Mouse (Mus musculus): Measurements from ENCODE around the gene Cox5a.

Gene Cox5a

GRCm38 (mm10) chr9:57526435-57526834, 5.4 kb downstream of the Cox5a start:
- no peak for DNase-seq

DNA sequence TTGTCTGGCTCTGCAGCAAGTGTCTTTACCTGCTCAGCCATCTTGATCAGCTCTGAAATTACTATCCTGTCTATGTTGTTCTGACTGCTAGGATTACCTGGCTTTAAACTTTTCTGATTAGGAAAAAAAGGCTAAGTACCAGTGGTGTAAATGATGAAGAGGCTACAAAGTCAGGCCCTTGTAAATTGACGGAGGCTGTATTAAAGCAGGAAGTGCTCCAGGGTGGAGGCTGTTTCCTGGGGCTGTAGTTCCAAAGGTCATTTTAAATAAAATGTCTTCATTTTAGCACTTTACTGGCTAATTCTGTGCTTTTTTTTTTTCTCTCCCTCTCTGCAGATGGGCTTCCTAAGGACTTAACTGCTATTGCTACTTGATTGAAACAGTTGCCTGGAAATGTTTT, 10.9 kb downstream of the Cox5a start:
- no peak for DNase-seq

GRCm38 (mm10) chr9:57536362-57536761, 15.3 kb downstream of the Cox5a start:
- no peak for DNase-seq

DNA sequence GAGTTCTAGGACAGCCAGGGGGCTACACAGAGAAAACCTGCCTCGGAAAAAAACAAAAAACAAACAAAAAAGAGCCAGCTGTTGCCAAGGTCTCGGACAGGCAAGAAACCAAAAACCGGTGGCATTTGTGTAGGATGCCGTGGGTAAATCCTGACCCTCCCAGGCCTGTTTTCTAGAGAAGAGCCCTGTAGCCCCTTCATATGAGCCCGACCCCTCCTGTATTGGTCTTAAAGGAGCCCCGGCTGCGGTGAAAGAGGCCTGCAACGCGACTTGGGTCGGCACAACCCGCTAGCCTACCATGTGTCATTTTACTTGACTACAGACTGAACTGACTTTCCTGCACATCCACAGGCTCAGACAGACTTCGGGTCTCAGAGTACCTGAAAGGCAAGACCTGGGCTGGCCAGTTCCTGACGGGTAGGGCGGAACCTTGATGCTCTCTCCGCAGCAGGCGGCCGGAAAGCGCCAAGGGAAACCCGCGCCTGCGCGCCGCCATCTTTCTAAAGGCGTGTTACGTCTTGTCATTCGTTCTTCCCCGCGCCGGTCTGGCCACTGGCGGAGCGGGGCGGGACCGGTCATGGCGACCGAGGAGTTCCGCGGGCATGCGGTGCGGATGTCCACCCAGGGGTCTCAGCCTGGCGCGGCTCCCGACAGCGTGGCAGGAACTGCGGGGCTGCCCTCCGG, 16.1 kb downstream of the Cox5a start, which contains the start of gene Fam219b:
Gene Fam219b (plus strand): TSS at position 485 of the 684 bp plus-strand sequence.
- DNase-seq = peak; percentile 94

DNA sequence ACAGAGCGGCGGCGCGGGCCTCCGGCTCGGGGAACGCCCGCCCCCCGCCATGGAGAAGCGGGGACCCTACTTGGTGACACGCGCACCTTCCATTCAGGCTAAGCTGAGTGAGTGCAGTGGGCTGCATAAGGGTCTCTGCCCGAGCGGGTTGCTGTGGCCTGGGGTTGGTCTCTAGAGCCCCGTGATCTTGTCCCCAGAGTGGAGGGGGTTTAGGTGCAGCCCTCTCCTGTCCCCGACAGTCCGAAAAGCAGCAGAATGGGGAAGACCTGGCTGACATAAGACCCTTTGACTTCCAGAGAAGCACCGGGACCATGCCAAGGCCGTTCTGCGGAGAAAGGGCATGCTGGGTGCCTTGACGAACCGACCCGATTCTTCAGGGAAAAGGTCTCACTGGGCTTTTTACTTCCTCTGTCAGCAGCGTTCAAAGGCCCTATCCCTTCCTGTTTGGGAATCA, 16.7 kb downstream of the Cox5a start:
- DNase-seq = peak; percentile 48

GRCm38 (mm10) chr9:57539550-57539949, 18.5 kb downstream of the Cox5a start:
- DNase-seq = no peak

DNA sequence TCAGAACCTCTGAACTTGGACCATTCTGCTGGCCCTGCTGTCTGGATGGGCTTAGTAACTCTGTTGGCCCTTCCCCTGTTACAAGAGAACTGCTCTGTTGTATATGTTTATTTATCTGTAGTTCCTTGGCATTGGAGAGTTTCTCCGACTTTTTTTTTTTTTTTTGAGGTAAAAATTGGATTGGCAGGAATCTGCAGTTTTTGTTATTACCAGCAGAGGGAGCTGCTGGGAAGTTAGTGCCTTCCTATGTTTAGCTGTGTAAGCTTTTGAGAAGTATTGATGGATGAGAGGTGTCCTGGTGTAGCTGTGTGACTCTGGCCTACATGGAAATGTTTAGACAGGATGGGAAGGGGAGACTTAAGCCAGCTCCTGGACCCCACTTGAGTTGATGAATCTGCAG, 20.2 kb downstream of the Cox5a start:
- DNase-seq = peak; percentile 68

GRCm38 (mm10) chr9:57543951-57544350, 22.9 kb downstream of the Cox5a start:
- DNase-seq = no peak

- peak; percentile 50 for DNase-seq
These were observed 26.2 kb downstream of the Cox5a start for GRCm38 (mm10) chr9:57547287-57547686.

- no peak for DNase-seq
These were observed 26.8 kb downstream of the Cox5a start for GRCm38 (mm10) chr9:57547869-57548268.

DNA sequence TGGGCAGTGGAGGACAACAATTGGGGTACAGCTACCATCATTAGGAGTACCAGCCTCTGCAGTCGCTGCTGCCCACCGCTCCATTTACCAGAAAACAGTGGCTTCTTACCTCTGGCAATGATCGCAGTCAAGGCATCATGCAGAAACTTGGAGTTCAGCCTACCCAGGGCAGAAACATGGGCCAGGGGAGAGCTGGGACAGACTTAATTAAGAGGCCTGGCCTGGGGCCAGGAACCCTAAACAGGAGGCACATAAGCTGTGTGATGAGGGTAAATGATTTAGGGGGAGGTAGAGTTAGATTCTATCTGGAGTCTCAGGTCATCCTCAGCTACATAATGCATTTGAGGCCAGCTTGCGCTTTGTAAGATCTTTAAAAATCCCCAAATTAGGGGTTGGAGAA, 28.1 kb downstream of the Cox5a start:
- no peak for DNase-seq

GRCm38 (mm10) chr9:57550126-57550862, 29.2 kb downstream of the Cox5a start:
- peak; percentile 83 for DNase-seq

DNA sequence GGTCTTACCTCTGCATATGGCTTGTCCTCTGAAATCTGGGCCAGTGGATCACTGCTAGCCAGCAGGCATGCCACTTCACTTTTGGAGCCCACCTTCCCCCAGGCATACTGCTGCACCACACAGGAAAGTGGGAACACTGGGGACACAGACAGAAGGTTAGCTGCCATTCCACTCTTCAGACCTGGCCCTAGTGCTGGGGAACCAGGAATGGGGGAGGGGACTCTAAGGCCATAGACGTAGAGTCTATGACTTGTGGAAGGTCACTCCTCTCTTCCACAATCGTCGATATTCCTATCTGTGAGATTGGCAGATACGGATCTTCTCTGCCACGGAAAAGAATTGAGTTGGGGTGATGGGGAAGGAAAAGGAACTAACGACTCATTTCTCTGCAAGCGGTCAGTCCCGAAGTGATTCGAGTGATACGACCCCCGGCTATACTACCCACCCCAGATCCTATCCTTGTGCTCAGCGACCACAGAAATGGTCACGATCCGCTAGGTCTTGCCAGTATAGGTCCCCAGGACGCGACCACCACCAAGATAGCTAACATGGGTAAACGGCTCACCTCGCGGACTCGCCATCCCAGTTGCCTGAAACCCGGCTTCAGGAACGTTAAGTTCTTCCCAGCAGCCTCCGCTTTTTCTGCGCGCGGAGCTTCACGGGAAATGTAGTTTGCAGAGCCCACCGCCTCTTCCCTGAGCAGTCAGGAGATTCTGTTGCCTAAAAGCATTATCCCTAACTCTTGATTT, 31.2 kb downstream of the Cox5a start, which contains the start of gene Mpi:
Gene Mpi (minus strand): TSS at position 625 of the 749 bp plus-strand sequence.
- DNase-seq = peak; percentile 72

- DNase-seq = no peak
These were observed 32.0 kb downstream of the Cox5a start for GRCm38 (mm10) chr9:57553119-57553518.

DNA sequence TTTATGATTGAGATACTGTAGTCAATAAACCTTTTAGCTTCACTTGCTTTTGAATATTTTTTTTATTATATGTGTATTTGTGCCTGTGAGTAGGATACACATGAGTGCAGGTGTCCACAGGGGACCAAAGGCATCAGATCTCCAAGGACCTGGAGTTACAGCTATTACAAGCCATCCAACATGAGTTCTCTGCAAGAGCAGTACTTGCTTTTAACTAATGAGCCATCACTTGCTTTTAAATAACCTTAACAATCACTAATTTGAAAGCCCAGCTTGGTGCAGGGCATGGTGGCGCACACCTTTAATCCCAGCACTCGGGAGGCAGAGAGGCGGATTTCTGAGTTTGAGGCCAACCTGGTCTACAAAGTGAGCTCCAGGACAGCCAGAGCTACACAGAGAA, 33.7 kb downstream of the Cox5a start:
- no peak for DNase-seq

DNA sequence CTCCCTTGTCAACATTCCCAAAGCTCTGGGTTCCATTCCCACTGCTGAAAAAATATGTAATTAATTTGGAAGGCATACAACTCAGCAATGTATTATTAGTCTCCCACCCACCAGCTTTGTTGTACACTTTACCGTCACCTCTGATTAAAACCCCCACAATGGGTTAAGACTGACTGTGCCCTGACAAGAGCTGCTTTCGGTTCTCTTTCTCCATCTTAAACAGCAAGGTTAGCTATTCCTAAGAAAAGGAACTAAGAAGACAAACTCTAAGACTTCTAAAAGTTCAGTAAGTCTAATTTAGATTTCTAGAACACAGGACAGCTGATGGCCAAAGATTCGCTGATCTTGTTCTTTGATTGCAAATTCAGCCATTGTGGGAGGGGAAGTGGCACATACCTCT, 36.1 kb downstream of the Cox5a start:
- no peak for DNase-seq

- no peak for DNase-seq
These were observed 37.6 kb downstream of the Cox5a start for GRCm38 (mm10) chr9:57558625-57559024.

DNA sequence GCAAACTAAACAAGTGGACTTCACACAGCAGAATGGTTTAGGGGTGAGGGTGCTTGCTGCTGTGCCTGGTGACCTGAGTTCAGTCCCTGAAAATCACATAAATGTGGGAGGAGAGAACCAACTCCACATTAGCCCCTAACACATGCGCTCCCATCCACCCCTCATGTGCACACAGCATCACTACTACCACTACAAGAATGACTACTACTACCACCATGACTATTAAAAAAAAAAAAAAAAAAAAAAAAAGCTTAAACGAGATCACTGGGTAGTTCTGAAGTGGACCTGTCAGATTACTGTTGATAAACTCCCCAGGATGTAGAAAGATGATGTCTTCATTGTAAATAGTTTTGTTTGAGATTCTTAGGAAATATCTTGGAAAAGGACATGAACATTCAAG, 38.5 kb downstream of the Cox5a start:
- no peak for DNase-seq

DNA sequence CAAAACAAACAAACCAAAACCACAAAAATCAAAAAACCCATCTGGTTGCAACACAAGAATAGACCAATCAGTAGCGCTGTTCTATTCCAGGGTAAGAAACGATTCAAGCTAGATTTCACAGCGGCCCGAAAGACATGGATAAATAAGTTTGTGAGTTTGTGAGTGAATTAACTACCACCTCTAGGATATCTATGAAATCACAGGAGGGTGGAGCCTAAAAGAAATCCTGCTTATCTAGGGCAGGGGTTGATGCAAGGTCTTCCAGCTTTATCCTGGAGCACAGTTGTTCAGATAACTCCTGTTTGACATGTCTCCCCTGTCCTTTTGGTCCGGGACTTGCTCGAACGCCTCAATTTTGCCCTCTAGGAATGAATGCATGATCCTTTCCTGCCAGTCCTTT, 39.2 kb downstream of the Cox5a start:
- DNase-seq = no peak

GRCm38 (mm10) chr9:57560861-57561710, 40.0 kb downstream of the Cox5a start, which contains the start of gene Scamp2:
Gene Scamp2, plus strand, starts transcription at chr9:57560943.
- peak; percentile 97 for DNase-seq

DNA sequence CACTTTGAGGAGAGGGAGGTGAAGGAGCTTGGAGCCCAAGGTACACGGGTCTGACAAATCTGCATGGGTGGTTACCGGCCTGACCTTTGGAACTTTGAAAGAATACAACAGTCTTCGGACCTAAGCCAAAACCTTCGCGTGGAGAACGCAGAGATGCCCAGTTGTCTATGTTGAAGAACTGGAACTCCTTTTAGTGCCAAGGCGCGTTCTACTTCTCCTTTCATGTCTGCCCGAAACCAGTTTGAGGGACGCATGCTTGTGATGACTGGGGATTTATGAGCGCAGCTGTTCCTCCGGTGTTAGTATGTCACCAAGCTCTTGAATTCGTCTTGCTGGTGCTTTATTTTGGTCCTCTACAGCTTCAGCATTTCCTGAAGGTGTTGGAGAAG, 40.6 kb downstream of the Cox5a start:
- DNase-seq = peak; percentile 90

- peak; percentile 79 for DNase-seq
These were observed 41.9 kb downstream of the Cox5a start for GRCm38 (mm10) chr9:57562896-57563372.
